Mouse (Mus musculus) myocyte (in vitro differentiated cells): ENCODE results near the gene Mcm10. TPM values are rescaled to one million over a fixed set of nuclear protein-coding genes. Genes with fewer than 3 reads are reported as not detected.

Source experiments
- H3K27me3 ChIP-seq: one replicate; pipeline ENCODE4 v1.6.1; 2011; ENCODE audit not compliant: control insufficient read depth, insufficient read depth, insufficient read length
- H3K36me3 ChIP-seq: one replicate; pipeline ENCODE4 v1.6.1; 2011; ENCODE audit not compliant: control insufficient read depth, insufficient read depth
- H3K4me2 ChIP-seq: one replicate; pipeline ENCODE4 v1.6.1; 2011; ENCODE audit warnings: low read depth, control low read depth
- H3K4me3 ChIP-seq: one replicate; pipeline ENCODE4 v1.5.1; 2011; ENCODE audit warnings: mild to moderate bottlenecking, control low read depth, moderate library complexity
- H3K79me2 ChIP-seq: one replicate; pipeline ENCODE4 v1.6.1; 2011; ENCODE audit not compliant: control insufficient read depth, insufficient read depth
- H3ac ChIP-seq: one replicate; pipeline ENCODE4 v1.6.1; 2011; ENCODE audit not compliant: control insufficient read depth, insufficient read length
- CEBPB ChIP-seq: IDR thresholded peaks from 2 replicates; pipeline ENCODE4 v1.6.1; 2011; ENCODE audit warnings: mild to moderate bottlenecking, moderate library complexity; ENCODE audit not compliant: poor library complexity, insufficient read depth, severe bottlenecking
- E2F4 ChIP-seq: IDR thresholded peaks from one replicate; pipeline ENCODE4 v1.6.1; 2011; ENCODE audit warnings: mild to moderate bottlenecking, control low read depth, moderate library complexity; ENCODE audit not compliant: insufficient read depth
- MAX ChIP-seq: IDR thresholded peaks from one replicate; pipeline ENCODE4 v1.6.1; 2011; ENCODE audit warnings: low read depth, mild to moderate bottlenecking, control low read depth
- MYOD1 ChIP-seq, 3 experiments: IDR thresholded peaks; one replicate each; pipeline ENCODE4 v1.6.1; 2011; ENCODE audit warnings: control low read depth in 2 of 3, low read depth in 2 of 3, mild to moderate bottlenecking in 2 of 3, moderate library complexity in 1 of 3; ENCODE audit not compliant: insufficient read length in 2 of 3, control insufficient read depth in 1 of 3
- MYOG ChIP-seq, 3 experiments: IDR thresholded peaks; one replicate each; pipeline ENCODE4 v1.6.1; 2011; ENCODE audit warnings: control low read depth in 2 of 3, low read depth in 2 of 3, mild to moderate bottlenecking in 2 of 3; ENCODE audit not compliant: insufficient read length in 2 of 3, control insufficient read depth in 1 of 3, insufficient read depth in 1 of 3
- POLR2A ChIP-seq: IDR thresholded peaks from one replicate; pipeline ENCODE4 v1.6.1; 2011; ENCODE audit warnings: low read depth, mild to moderate bottlenecking, control low read depth, moderate library complexity; ENCODE audit not compliant: insufficient read length
- POLR2AphosphoS2 ChIP-seq: IDR thresholded peaks from one replicate; pipeline ENCODE4 v1.6.1; 2011; ENCODE audit warnings: low read depth, control low read depth; ENCODE audit not compliant: insufficient read length
- REST ChIP-seq: IDR thresholded peaks from one replicate; pipeline ENCODE4 v1.6.1; 2011; ENCODE audit warnings: mild to moderate bottlenecking, control low read depth, moderate library complexity; ENCODE audit not compliant: insufficient read depth, insufficient read length
- SRF ChIP-seq: IDR thresholded peaks from one replicate; pipeline ENCODE4 v1.6.1; 2011; ENCODE audit warnings: low read depth; ENCODE audit not compliant: control insufficient read depth, insufficient read length
- TCF12 ChIP-seq: IDR thresholded peaks from one replicate; pipeline ENCODE4 v1.6.1; 2011; ENCODE audit warnings: mild to moderate bottlenecking, control low read depth; ENCODE audit not compliant: poor library complexity, insufficient read depth, severe bottlenecking
- TCF3 ChIP-seq: IDR thresholded peaks from one replicate; pipeline ENCODE4 v1.6.1; 2011; ENCODE audit warnings: low read depth, control low read depth; ENCODE audit not compliant: insufficient read length
- USF1 ChIP-seq: IDR thresholded peaks from one replicate; pipeline ENCODE4 v1.6.1; 2011; ENCODE audit warnings: low read depth, mild to moderate bottlenecking, control low read depth, moderate library complexity
- polyA plus RNA-seq: library from polyadenylated mRNA; unstranded; fragments of >200 nt; fragmentation: generic; extraction: Trizol; gene quantifications from one replicate; pipeline ENCODE4 v1.2.1, GENCODE M21; 2012; ENCODE audit warnings: missing spikeins

Gene Mcm10
- polyA plus RNA-seq, 1 experiment: 4.2 TPM

DNA sequence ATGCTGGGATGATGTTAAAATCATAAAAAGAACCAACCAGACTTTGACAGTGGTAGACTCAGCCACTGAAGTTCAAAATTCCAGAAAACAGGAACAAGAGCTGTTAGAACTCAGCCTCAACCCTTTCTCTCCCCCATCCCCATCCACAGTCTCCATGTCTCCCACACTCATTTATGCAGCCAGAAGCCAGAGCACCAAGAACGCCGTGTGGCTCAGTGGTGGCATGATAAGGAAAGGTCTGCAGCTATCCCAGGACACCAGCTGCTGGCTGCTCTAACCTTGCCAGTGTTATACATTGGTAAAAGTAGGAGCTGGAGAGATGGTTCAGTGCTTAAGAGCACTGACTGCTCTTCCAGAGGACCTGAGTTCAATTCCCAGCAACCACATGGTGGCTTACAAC, 34.4 kb upstream of the Mcm10 start:
- TF ChIP-seq POLR2A: no peak
- no peak for TF ChIP-seq POLR2AphosphoS2
- no peak for TF ChIP-seq MYOG (IDR thresholded peaks at IDR 0.05; ENCODE audit: control insufficient read depth in 1 of 3, insufficient read depth in 1 of 3, insufficient read length in 2 of 3, low read depth in 2 of 3)
- TF ChIP-seq USF1: no peak
- no peak for TF ChIP-seq MAX
- TF ChIP-seq TCF3: no peak
- no peak for TF ChIP-seq SRF
- Histone ChIP-seq H3K79me2 (no peaks in the 10 kb centered on the region), H3K4me3 (no peak overlapping the region), H3K27me3 (no peaks in the 10 kb centered on the region), H3ac (no peak overlapping the region), H3K36me3 (no peaks in the 10 kb centered on the region), H3K4me2 (no peak overlapping the region)

DNA sequence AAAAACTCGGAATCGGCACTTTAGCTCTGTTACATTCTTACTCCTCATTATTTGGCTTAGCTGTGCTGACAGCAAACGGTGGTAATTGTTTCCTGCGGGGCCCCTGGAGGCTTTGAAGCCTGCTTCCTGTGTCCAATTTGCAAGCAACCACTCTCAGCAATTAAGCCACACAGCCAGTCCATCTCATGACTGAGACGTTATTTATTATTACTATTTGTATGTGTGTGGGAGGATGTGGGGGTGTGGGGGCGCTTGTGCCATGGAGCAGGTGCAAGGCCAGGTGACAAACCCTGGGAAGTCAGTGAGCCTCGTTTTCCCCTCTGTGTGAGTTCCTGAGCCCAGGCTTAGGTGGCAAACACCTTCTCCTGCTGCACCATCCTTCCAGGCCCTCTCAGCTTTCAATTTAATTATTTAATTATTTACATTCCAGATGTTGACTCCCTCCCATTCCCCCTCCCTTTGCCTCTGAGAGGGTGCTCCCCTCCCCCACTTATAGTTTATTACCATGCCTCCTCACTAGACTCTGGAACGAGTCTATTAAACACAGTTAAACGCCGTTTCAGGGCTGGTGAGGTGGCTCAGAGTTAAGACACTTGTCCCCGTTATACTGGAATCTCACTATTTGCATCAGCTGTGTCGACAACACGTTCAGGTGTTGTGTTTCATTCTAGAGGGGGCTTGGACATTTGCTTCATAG, 32.8 kb upstream of the Mcm10 start:
- H3K79me2 ChIP-seq: no peaks in the 10 kb centered on the region
- H3K4me3 ChIP-seq: no peak overlapping the region
- no peaks in the 10 kb centered on the region for H3K27me3 ChIP-seq
- H3K36me3 ChIP-seq: no peaks in the 10 kb centered on the region
- TF ChIP-seq POLR2A (no peak), USF1 (no peak), REST (no peak), POLR2AphosphoS2 (no peak), SRF (no peak), TCF12 (no peak), MYOG (IDR thresholded peaks at IDR 0.05; ENCODE audit: control insufficient read depth in 1 of 3, insufficient read depth in 1 of 3, insufficient read length in 2 of 3, low read depth in 2 of 3) (no peak), MAX (no peak), TCF3 (no peak), CEBPB (no peak), MYOD1 (IDR thresholded peaks at IDR 0.05; ENCODE audit: control insufficient read depth in 1 of 3, insufficient read length in 2 of 3, low read depth in 2 of 3) (no peak), E2F4 (no peak)
- H3K4me2 ChIP-seq: no peak overlapping the region
- no peak overlapping the region for H3ac ChIP-seq

DNA sequence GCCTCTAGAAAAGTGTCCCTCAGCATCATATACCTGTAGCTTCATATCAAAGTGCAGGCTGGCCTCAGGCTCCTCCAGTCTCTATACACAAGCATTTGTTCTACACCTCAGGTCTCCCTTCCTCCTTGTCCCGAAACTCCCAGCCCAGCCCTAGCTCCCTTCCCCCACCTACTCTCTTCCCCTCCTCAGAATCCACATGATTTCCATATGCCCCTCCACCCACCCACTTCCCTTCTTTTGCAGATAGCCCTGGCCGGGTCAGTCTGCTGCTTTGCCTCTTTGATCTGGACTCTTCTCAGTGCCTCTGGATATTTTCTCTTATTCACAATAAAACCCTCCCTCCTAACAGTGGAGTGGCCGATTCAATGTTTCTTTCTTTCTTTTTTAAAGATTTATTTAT, 31.7 kb upstream of the Mcm10 start:
- H3K27me3 ChIP-seq: no peaks in the 10 kb centered on the region
- no peak overlapping the region for H3ac ChIP-seq
- no peak for TF ChIP-seq MYOD1 (IDR thresholded peaks at IDR 0.05; ENCODE audit: control insufficient read depth in 1 of 3, insufficient read length in 2 of 3, low read depth in 2 of 3)
- TF ChIP-seq E2F4: no peak
- TF ChIP-seq USF1: no peak
- TF ChIP-seq REST: no peak
- no peak for TF ChIP-seq CEBPB
- no peak for TF ChIP-seq POLR2AphosphoS2
- no peak for TF ChIP-seq MYOG (IDR thresholded peaks at IDR 0.05; ENCODE audit: control insufficient read depth in 1 of 3, insufficient read depth in 1 of 3, insufficient read length in 2 of 3, low read depth in 2 of 3)
- no peak for TF ChIP-seq SRF
- TF ChIP-seq TCF12: no peak
- TF ChIP-seq TCF3: no peak
- TF ChIP-seq MAX: no peak
- TF ChIP-seq POLR2A: no peak
- H3K4me2 ChIP-seq: no peak overlapping the region
- H3K4me3 ChIP-seq: no peak overlapping the region
- no peaks in the 10 kb centered on the region for H3K79me2 ChIP-seq
- H3K36me3 ChIP-seq: no peaks in the 10 kb centered on the region

DNA sequence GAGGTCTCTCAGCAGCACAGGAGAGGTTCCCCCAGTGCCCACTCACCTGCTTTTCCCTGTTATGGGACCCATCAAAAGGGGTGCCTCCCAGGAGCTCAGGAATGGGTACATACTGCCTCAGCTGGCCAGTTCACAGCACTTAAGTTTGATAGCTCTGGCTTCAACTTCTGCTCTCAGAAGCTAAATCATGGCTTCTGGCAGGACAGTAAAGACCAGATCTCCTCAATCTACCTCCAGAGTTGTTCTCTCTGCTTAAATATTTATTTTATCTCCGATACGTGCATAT, 30.8 kb upstream of the Mcm10 start:
- Histone ChIP-seq H3K4me2 (no peak overlapping the region), H3K27me3 (no peaks in the 10 kb centered on the region), H3K79me2 (no peaks in the 10 kb centered on the region), H3ac (no peak overlapping the region), H3K4me3 (no peak overlapping the region), H3K36me3 (no peaks in the 10 kb centered on the region)
- TF ChIP-seq MYOG (IDR thresholded peaks at IDR 0.05; ENCODE audit: control insufficient read depth in 1 of 3, insufficient read depth in 1 of 3, insufficient read length in 2 of 3, low read depth in 2 of 3) (no peak), POLR2AphosphoS2 (no peak), SRF (no peak), MYOD1 (IDR thresholded peaks at IDR 0.05; ENCODE audit: control insufficient read depth in 1 of 3, insufficient read length in 2 of 3, low read depth in 2 of 3) (no peak), CEBPB (no peak), TCF12 (no peak), MAX (no peak), TCF3 (no peak), POLR2A (no peak), E2F4 (no peak)
